Mouse (Mus musculus) heart, adult 2 months (tissue): Measurements from ENCODE around the gene Cenpt. TPM values are rescaled to one million over a fixed set of nuclear protein-coding genes. Genes with fewer than 3 reads are reported as not detected.
A peak's percentile ranks its signal among the peaks of the same experiment; 100 is the strongest.

Source experiments
- DNase-seq, 2 experiments: peaks; one replicate each; pipeline ENCODE4 v3.0.0; 2021
- H3K27ac ChIP-seq: fragments of 200-600 bp; 2 replicates; pipeline ENCODE4 v1.8.1; 2022
- H3K27me3 ChIP-seq: fragments of 200-500 bp; 2 replicates; pipeline ENCODE4 v1.6.1; 2012; ENCODE audit warnings: mild to moderate bottlenecking, low read length, inconsistent platforms, mixed read lengths; ENCODE audit not compliant: control insufficient read depth, insufficient read depth
- H3K36me3 ChIP-seq: fragments of 200-500 bp; 2 replicates; pipeline ENCODE4 v1.6.1; 2012; ENCODE audit warnings: low read length, inconsistent platforms; ENCODE audit not compliant: control insufficient read depth, insufficient read depth
- H3K4me1 ChIP-seq: fragments of 200-500 bp; 2 replicates; pipeline ENCODE4 v1.6.1; 2011; ENCODE audit warnings: low read length; ENCODE audit not compliant: control insufficient read depth, insufficient read depth
- H3K4me3 ChIP-seq: fragments of 200-600 bp; 2 replicates; pipeline ENCODE4 v1.8.1; 2022
- H3K79me2 ChIP-seq: fragments of 200-500 bp; replicated peaks from 2 replicates; pipeline ENCODE4 v1.6.1; 2012; ENCODE audit warnings: mild to moderate bottlenecking, inconsistent platforms, low read length, moderate library complexity, mixed read lengths; ENCODE audit not compliant: control insufficient read depth, insufficient read depth
- H3K9ac ChIP-seq: fragments of 200-500 bp; 2 replicates; pipeline ENCODE4 v1.6.1; 2012; ENCODE audit warnings: low read depth, mild to moderate bottlenecking, control low read depth, inconsistent platforms, low read length, mixed read lengths
- CTCF ChIP-seq: fragments of 200-600 bp; IDR thresholded peaks from 2 replicates; pipeline ENCODE4 v1.8.1; 2022; ENCODE audit warnings: antibody characterized with exemption, mild to moderate bottlenecking, moderate library complexity
- EP300 ChIP-seq: fragments of 200-500 bp; IDR thresholded peaks from 2 replicates; pipeline ENCODE4 v1.6.1; 2011; ENCODE audit warnings: low read depth, low read length, control low read depth; ENCODE audit not compliant: insufficient read depth
- POLR2A ChIP-seq: fragments of 200-500 bp; IDR thresholded peaks from 2 replicates; pipeline ENCODE4 v1.6.1; 2011; ENCODE audit warnings: mild to moderate bottlenecking, low read depth, low read length, control low read depth; ENCODE audit not compliant: insufficient read depth
- WGBS: fragments of 180-500 bp; shearing (Covaris S2); methylation state at CpG from one replicate; pipeline ENCODE4 v1.1.7; 2018; 5-methylcytosine and 5-hydroxymethylcytosine counted together
- intact Hi-C: fragments of 180-260 bp; cut with DNase I; formaldehyde crosslinking; loops from one replicate; pipeline ENCODE4 v1.15.1; 2025
- long read RNA-seq: library from polyadenylated mRNA; stranded (forward); transcript quantifications from one replicate; pipeline ENCODE4 v2.0.0, GENCODE M21; 2021
- polyA plus RNA-seq: library from polyadenylated mRNA; depleted of rRNA; stranded (reverse); fragments of >200 nt; gene quantifications from 2 replicates; pipeline ENCODE4 v1.2.3, GENCODE M21; 2012; rRNA removed
- total RNA-seq, 2 experiments: library from RNA; stranded (reverse); gene quantifications; 2 replicates each; pipeline ENCODE4 v1.2.3; 2021

Gene Cenpt
- total RNA-seq (1 to 10 TPM; 2.3 to 2.7 TPM), polyA plus RNA-seq (6.0 and 6.4 TPM in 2 replicates)
- long read RNA-seq, partial matches to known transcripts, result 1 of 2 reads
- long read RNA-seq, other reads (novel, unspliced or antisense), result 1 of 2 reads

DNA sequence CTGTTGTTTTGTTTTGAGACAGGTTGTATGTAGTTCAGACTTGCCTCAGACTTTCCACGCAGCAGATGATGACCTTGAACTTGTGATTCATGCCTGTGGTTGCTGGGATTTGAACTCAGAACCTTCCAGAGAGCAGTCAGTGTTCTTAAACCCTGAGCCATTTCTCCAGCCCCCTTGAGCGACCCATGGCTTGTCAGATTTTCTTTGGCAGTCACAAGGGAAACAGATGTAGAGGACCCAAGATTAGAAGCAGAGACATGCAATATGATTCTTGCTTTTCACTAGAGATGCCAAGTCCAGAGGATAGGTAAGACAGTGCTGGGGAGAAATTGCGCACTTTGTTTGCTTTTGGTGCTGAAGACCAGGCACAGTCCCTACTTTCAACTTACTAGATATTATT is at the start of gene Cenpt:
Cenpt (minus strand) TSS at position 101 of the 400 bp plus-strand sequence.
- H3K9ac ChIP-seq, result no peak within 1 kb of the TSS
- no peak within 1 kb of the TSS for H3K4me3 ChIP-seq
- no peak for DNase-seq
- peaks cover 9% of the 10 kb centered on the region for H3K4me1 ChIP-seq
- peak within 1 kb of the TSS; percentile 53 for H3K27ac ChIP-seq
- no peaks in the 10 kb centered on the region for H3K27me3 ChIP-seq
- no peaks in the 10 kb centered on the region for H3K79me2 ChIP-seq
- no peak for TF ChIP-seq EP300
- intact Hi-C loops, result loop anchor here (2.0 to 5.0 kb wide), 4 partner anchors 26 to 159 kb away; partner anchors contain the start of genes Ctrl, Ddx28, Ranbp10 and Tsnaxip1
- H3K36me3 ChIP-seq, result peaks cover 7% of the 10 kb centered on the region
- 87% methylated on average over 3 of the region's 3 CpGs for WGBS

- Histone ChIP-seq H3K27me3 (no peaks in the 10 kb centered on the region), H3K4me1 (peaks cover 3% of the 10 kb centered on the region; the same call in 1 of the 2 replicates), H3K9ac (peak overlapping the region; percentile 97), H3K79me2 (peaks cover 3% of the 10 kb centered on the region; the same call in 1 of the 2 replicates), H3K36me3 (no peaks in the 10 kb centered on the region), H3K27ac (peak overlapping the region; percentile 91), H3K4me3 (peak overlapping the region; percentile 99)
- TF ChIP-seq CTCF, result no peak
- no peak for TF ChIP-seq POLR2A
- no peak for TF ChIP-seq EP300
- 23% methylated on average over 16 of the region's 16 CpGs for WGBS
- intact Hi-C loops, result loop anchor here (2.0 to 5.0 kb wide), 3 partner anchors 36 to 200 kb away; partner anchors contain the start of genes Acd, Ddx28 and Pard6a
- DNase-seq, result no peak
Measured at GRCm38 (mm10) chr8:105900941-105901616, 48.0 kb upstream of the Cenpt start.

- intact Hi-C loops, result loop anchor here (2.0 to 5.0 kb wide), 3 partner anchors 36 to 200 kb away; partner anchors contain the start of genes Acd, Ddx28 and Pard6a
- peak; percentile 94 to 97 for DNase-seq
Measured at GRCm38 (mm10) chr8:105900180-105900940, 47.3 kb upstream of the Cenpt start, which contains the start of gene Pskh1. TSS of gene Pskh1 (plus strand) at chr8:105900441.

DNA sequence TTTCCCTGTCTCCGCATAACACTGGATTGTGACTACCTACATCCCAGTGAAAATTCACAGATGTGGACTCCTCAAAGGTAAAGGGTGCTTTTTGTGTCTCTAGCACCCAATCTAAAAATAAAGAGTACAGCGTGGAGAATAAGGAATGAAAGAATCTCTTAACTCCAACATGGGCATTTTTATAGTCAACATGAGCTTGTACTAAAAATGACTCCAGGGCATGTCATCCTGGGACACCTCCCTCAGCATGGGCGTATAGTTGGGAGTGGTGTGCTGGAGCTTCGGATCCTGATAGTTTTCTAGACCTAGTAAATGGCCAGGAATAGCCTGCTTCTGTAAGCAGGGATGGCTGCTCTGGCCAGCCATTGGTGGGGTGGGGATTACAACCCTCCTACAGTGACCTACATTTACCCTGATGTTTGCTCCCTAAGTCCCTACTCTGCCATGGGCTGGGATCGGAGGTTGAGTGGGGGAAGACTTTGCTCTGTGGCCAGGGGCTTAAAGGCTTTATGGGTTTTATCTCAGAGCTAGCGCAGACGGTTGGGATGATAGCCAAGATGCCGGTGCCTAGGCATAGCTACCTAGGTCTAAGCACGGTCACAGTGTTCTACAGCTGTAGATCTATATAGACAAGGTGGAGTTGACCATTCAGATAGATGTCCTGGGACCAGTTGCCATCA is 44.9 kb upstream of the Cenpt start:
- H3K36me3 ChIP-seq, result no peaks in the 10 kb centered on the region
- no peak overlapping the region for H3K27ac ChIP-seq
- no peak for DNase-seq
- no peaks in the 10 kb centered on the region; the same call in 1 of the 2 replicates for H3K79me2 ChIP-seq
- H3K4me3 ChIP-seq, result no peak overlapping the region
- H3K4me1 ChIP-seq, result 0 out of 2 replicates have a peak, but pooled peaks cover 1% of the 10 kb centered on the region
- H3K9ac ChIP-seq, result no peak overlapping the region
- no peak for TF ChIP-seq CTCF
- no peak for TF ChIP-seq POLR2A
- intact Hi-C loops, result loop anchor here (2.0 kb wide), 1 partner anchor 37 kb away; the partner anchor contains the start of gene Nutf2
- H3K27me3 ChIP-seq, result no peaks in the 10 kb centered on the region
- 58% methylated on average over 9 of the region's 9 CpGs for WGBS

More at GRCm38 (mm10) chr8:105900180-105900940, 47.3 kb upstream of the Cenpt start, which contains the start of gene Pskh1:
- no peak for TF ChIP-seq EP300
- TF ChIP-seq CTCF, result peak; percentile 28; the same call in 1 of the 2 replicates
- TF ChIP-seq POLR2A, result peak; percentile 63; the same call in 1 of the 2 replicates
- peak within 1 kb of the TSS; percentile 91 for H3K27ac ChIP-seq
- H3K9ac ChIP-seq, result peak within 1 kb of the TSS; percentile 97
- WGBS, result under 1% methylated on average over 68 of the region's 68 CpGs
- H3K4me1 ChIP-seq, result 0 out of 2 replicates have a peak, but pooled peaks cover 1% of the 10 kb centered on the region
- H3K27me3 ChIP-seq, result no peaks in the 10 kb centered on the region
- no peaks in the 10 kb centered on the region for H3K36me3 ChIP-seq
- peaks cover 1% of the 10 kb centered on the region; the same call in 1 of the 2 replicates for H3K79me2 ChIP-seq
- peak within 1 kb of the TSS; percentile 99 for H3K4me3 ChIP-seq

GRCm38 (mm10) chr8:105893339-105893738 is 40.3 kb upstream of the Cenpt start, which contains the start of gene Nrn1l:
TSS of gene Nrn1l (plus strand) at chr8:105893567.
- Histone ChIP-seq H3K79me2 (no peaks in the 10 kb centered on the region), H3K4me3 (no peak within 1 kb of the TSS), H3K27me3 (no peaks in the 10 kb centered on the region), H3K36me3 (no peaks in the 10 kb centered on the region), H3K4me1 (peaks cover 2% of the 10 kb centered on the region; the same call in 1 of the 2 replicates), H3K27ac (no peak within 1 kb of the TSS), H3K9ac (no peak within 1 kb of the TSS)
- intact Hi-C loops, result no loop called here
- TF ChIP-seq EP300, result no peak
- TF ChIP-seq POLR2A, result no peak
- no peak for TF ChIP-seq CTCF
- WGBS, result 17% methylated on average over 11 of the region's 11 CpGs
- DNase-seq, result peak; percentile 72 to 78
